Mouse (Mus musculus): ENCODE measurements around the gene Vmn1r194. TPM values are rescaled to one million over a fixed set of nuclear protein-coding genes. Genes with fewer than 3 reads are reported as not detected.
"Not testable (repeated sequence)": the region's sequence is repeated elsewhere in the genome, so short reads cannot be mapped to it uniquely, and the experiment has no call there.

The Vmn1r194 gene
- total RNA-seq (2021) = not detected
- long read RNA-seq, experiment 1 = 0 reads
- long read RNA-seq, experiment 2 = 0 reads

- intact Hi-C loops (cut with DNase I) = no loop called here
- no peak for DNase-seq
- H3K27ac ChIP-seq = no peak within 1 kb of the TSS
- no peak for TF ChIP-seq CTCF (IDR thresholded peaks at IDR 0.05)
- H3K4me3 ChIP-seq = no peak within 1 kb of the TSS
Observed at GRCm38 (mm10) chr13:22243915-22244314, at the start of gene Vmn1r194. Gene Vmn1r194 (plus strand): TSS chr13:22244215.

- DNase-seq; intact Hi-C loops (cut with DNase I); H3K4me3 ChIP-seq; H3K27ac ChIP-seq: not testable (repeated sequence)
Observed at GRCm38 (mm10) chr13:22223060-22223459, 21.0 kb upstream of the Vmn1r194 start, which contains the start of gene Vmn1r193. Gene Vmn1r193 (minus strand): TSS chr13:22223160.

- DNase-seq; H3K27ac ChIP-seq; intact Hi-C loops (cut with DNase I); H3K4me3 ChIP-seq: not testable (repeated sequence)
Observed at GRCm38 (mm10) chr13:22270222-22270621, 26.2 kb downstream of the Vmn1r194 start, which contains the start of gene Vmn1r195. Gene Vmn1r195 (plus strand): TSS chr13:22270522.

- DNase-seq = no peak
- Histone ChIP-seq H3K27ac (no peak overlapping the region), H3K4me3 (no peak overlapping the region)
- intact Hi-C loops (cut with DNase I) = no loop called here
- no peak for TF ChIP-seq CTCF (IDR thresholded peaks at IDR 0.05)
Observed at GRCm38 (mm10) chr13:22271721-22272120, 27.7 kb downstream of the Vmn1r194 start.

- no peak for TF ChIP-seq CTCF (IDR thresholded peaks at IDR 0.05)
- intact Hi-C loops (cut with DNase I) = no loop called here
- DNase-seq = no peak
- Histone ChIP-seq H3K27ac (no peak overlapping the region), H3K4me3 (no peak overlapping the region)
Observed at GRCm38 (mm10) chr13:22284578-22284977, 40.6 kb downstream of the Vmn1r194 start.

GRCm38 (mm10) chr13:22289620-22290019 lies 45.6 kb downstream of the Vmn1r194 start, which contains the start of gene Vmn1r196:
Gene Vmn1r196 (plus strand): TSS chr13:22289920.
- no peak for DNase-seq
- no peak within 1 kb of the TSS for H3K27ac ChIP-seq
- H3K4me3 ChIP-seq = no peak within 1 kb of the TSS
- TF ChIP-seq CTCF (IDR thresholded peaks at IDR 0.05) = no peak
- intact Hi-C loops (cut with DNase I) = no loop called here

Small RNA genes within 50 kb of the gene (microRNA-seq; reads per million reads assigned to microRNA genes)
- gene Gm23282 (not detected), gene Gm25084 (not detected)

Other genes with a start within 250 kb of the Vmn1r194 start
- gene Prss16, start 234.5 kb upstream of the Vmn1r194 start, total RNA-seq (2021) = not detected
- gene Hist1h2ah, start 208.6 kb upstream of the Vmn1r194 start, total RNA-seq (2021) = 1 to 10 TPM in 1 of 2 experiments, not detected in 1; 3.7 TPM
- gene Hist1h2bk, start 208.3 kb upstream of the Vmn1r194 start, total RNA-seq (2021) = 1 to 10 TPM in 1 of 2 experiments, not detected in 1; 2.6 TPM
- gene Hist1h4i, start 202.9 kb upstream of the Vmn1r194 start, total RNA-seq (2021) = 10 to 100 TPM; 24.1 to 25.0 TPM
- gene Hist1h2ag, start 201.3 kb upstream of the Vmn1r194 start, total RNA-seq (2021) = 1 to 10 TPM; 1.1 to 2.3 TPM
- 1 to 10 TPM; 2.3 to 3.4 TPM for gene Hist1h2bj, start 201.0 kb upstream of the Vmn1r194 start, total RNA-seq (2021)
- gene Vmn1r188, start 159.8 kb upstream of the Vmn1r194 start, total RNA-seq (2021) = not detected
- gene Vmn1r189, start 138.4 kb upstream of the Vmn1r194 start, total RNA-seq (2021) = not detected
- not detected for gene Vmn1r191, start 60.2 kb upstream of the Vmn1r194 start, total RNA-seq (2021)
- not detected for gene Vmn1r192, start 53.1 kb upstream of the Vmn1r194 start, total RNA-seq (2021)
- not detected for gene Vmn1r193, start 21.1 kb upstream of the Vmn1r194 start, total RNA-seq (2021)
- not detected for gene Vmn1r195, start 26.3 kb downstream of the Vmn1r194 start, total RNA-seq (2021)
- not detected for gene Vmn1r196, start 45.7 kb downstream of the Vmn1r194 start, total RNA-seq (2021)
- not detected for gene Vmn1r197, start 80.4 kb downstream of the Vmn1r194 start, total RNA-seq (2021)
- not detected for gene Vmn1r198, start 106.1 kb downstream of the Vmn1r194 start, total RNA-seq (2021)
- not detected for gene Vmn1r199, start 135.6 kb downstream of the Vmn1r194 start, total RNA-seq (2021)
- gene Vmn1r200, start 146.2 kb downstream of the Vmn1r194 start, total RNA-seq (2021) = not detected
- gene Vmn1r201, start 227.7 kb downstream of the Vmn1r194 start, total RNA-seq (2021) = not detected